Mouse (Mus musculus) heart, embryonic 14.5 days (tissue): ENCODE results near the gene Lmbr1. TPM values are rescaled to one million over a fixed set of nuclear protein-coding genes. Genes with fewer than 3 reads are reported as not detected.
A peak's percentile ranks its signal among the peaks of the same experiment; 100 is the strongest.

Experiments
- ATAC-seq: fragments of 200-750 bp; cut with Nextera tagmentation; 2 replicates; pipeline ENCODE4 v1.8.0; 2017; ENCODE audit warnings: low read depth, moderate TSS enrichment; ENCODE audit not compliant: insufficient number of reproducible peaks, insufficient read depth, low FRiP score
- H3K27ac ChIP-seq, 2 experiments: fragments of 200-500 bp in 1 of 2; fragments of 300-500 bp in 1 of 2; sonication (generic) in 1 of 2; replicated peaks in 1 of 2; 2 replicates each; pipeline ENCODE4 v1.5.1; 2012 to 2014; ENCODE audit warnings: low read depth in 2 of 2, low read length in 2 of 2, control low read depth in 1 of 2, mild to moderate bottlenecking in 1 of 2, mixed read lengths in 1 of 2; ENCODE audit not compliant: control insufficient read depth in 1 of 2, insufficient read depth in 1 of 2
- H3K27me3 ChIP-seq: fragments of 300-500 bp; sonication (generic); 2 replicates; pipeline ENCODE4 v1.6.1; 2014; ENCODE audit warnings: mild to moderate bottlenecking, low read length, control low read depth; ENCODE audit not compliant: control insufficient read depth, insufficient read depth
- H3K36me3 ChIP-seq: fragments of 300-500 bp; sonication (generic); 2 replicates; pipeline ENCODE4 v1.6.1; 2014; ENCODE audit warnings: mild to moderate bottlenecking, control low read depth, low read length, mixed read lengths; ENCODE audit not compliant: control insufficient read depth, insufficient read depth
- H3K4me1 ChIP-seq, 2 experiments: fragments of 200-500 bp in 1 of 2; fragments of 300-500 bp in 1 of 2; sonication (generic) in 1 of 2; 2 replicates each; pipeline ENCODE4 v1.6.1; 2012 to 2014; ENCODE audit warnings: low read length in 2 of 2, control low read depth in 1 of 2, mixed read lengths in 1 of 2; ENCODE audit not compliant: control insufficient read depth in 2 of 2, insufficient read depth in 2 of 2
- H3K4me2 ChIP-seq: fragments of 300-500 bp; sonication (generic); 2 replicates; pipeline ENCODE4 v1.6.1; 2014; ENCODE audit warnings: mild to moderate bottlenecking, low read length
- H3K4me3 ChIP-seq, 2 experiments: fragments of 200-500 bp in 1 of 2; fragments of 300-500 bp in 1 of 2; sonication (generic) in 1 of 2; 2 replicates each; pipeline ENCODE4 v1.5.1; 2012 to 2014; ENCODE audit warnings: low read length in 2 of 2, mild to moderate bottlenecking in 2 of 2, control low read depth in 1 of 2, low read depth in 1 of 2, moderate library complexity in 1 of 2; ENCODE audit not compliant: control insufficient read depth in 1 of 2, insufficient read depth in 1 of 2
- H3K9ac ChIP-seq: fragments of 300-500 bp; sonication (generic); 2 replicates; pipeline ENCODE4 v1.6.1; 2014; ENCODE audit warnings: mild to moderate bottlenecking, low read length
- H3K9me3 ChIP-seq: fragments of 300-500 bp; sonication (generic); 2 replicates; pipeline ENCODE4 v1.6.1; 2016; ENCODE audit warnings: low read length, control low read depth; ENCODE audit not compliant: control insufficient read depth
- WGBS: fragments of 180-500 bp; shearing (Covaris S2); extraction: QIAGEN DNeasy Blood & Tissue Kit; methylation state at CpG from one replicate; pipeline ENCODE4 v1.1.7; 2014; 5-methylcytosine and 5-hydroxymethylcytosine counted together
- polyA plus RNA-seq: library from polyadenylated mRNA; unstranded; fragments of >200 nt; fragmentation: Nextera tagmentation; extraction: Ambion mirVana; gene quantifications from 2 replicates; pipeline ENCODE4 v1.2.1, GENCODE M21; 2014

The Lmbr1 gene
- polyA plus RNA-seq, 1 experiment from 2014 or later = 21.2 TPM

- no peak for ATAC-seq
- H3K4me2 ChIP-seq = no peak overlapping the region
- no peak overlapping the region for H3K9ac ChIP-seq
- no peaks in the 10 kb centered on the region for H3K9me3 ChIP-seq
- H3K36me3 ChIP-seq = no peaks in the 10 kb centered on the region
- H3K4me3 ChIP-seq = no peak overlapping the region
- no peaks in the 10 kb centered on the region for H3K4me1 ChIP-seq
- no peak overlapping the region for H3K27ac ChIP-seq
- 33% methylated on average over 4 of the region's 4 CpGs for WGBS
- H3K27me3 ChIP-seq = no peaks in the 10 kb centered on the region
Observed at GRCm38 (mm10) chr5:29211980-29212555, 166.1 kb downstream of the Lmbr1 start.

DNA sequence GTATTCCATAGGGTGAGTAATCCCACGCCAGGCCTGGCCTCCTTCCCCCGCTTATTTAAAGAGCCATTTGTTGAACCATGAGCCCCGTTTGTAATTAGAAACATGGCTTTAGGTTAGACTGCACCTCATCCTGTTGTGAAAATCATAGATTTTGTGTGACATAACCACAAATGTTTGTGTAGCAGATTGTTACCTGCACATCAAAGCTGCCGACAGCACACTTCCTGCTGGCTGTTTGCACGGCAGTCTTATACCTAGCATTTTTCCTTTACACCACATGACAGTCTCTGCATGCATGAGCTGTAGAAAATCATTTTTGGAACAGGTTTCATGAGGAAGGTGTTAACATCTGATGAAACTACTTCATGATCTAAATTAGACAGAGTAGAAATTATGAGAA, 172.5 kb downstream of the Lmbr1 start:
- Histone ChIP-seq H3K9ac (no peak overlapping the region), H3K4me1 (no peaks in the 10 kb centered on the region), H3K27ac (no peak overlapping the region), H3K27me3 (no peaks in the 10 kb centered on the region), H3K4me2 (no peak overlapping the region), H3K4me3 (no peak overlapping the region), H3K36me3 (no peaks in the 10 kb centered on the region), H3K9me3 (no peaks in the 10 kb centered on the region)
- ATAC-seq = no peak
- WGBS = 80% methylated on average over 5 of the region's 5 CpGs

- Histone ChIP-seq H3K4me2 (no peak overlapping the region), H3K9ac (no peak overlapping the region), H3K27me3 (no peaks in the 10 kb centered on the region), H3K36me3 (no peaks in the 10 kb centered on the region), H3K9me3 (no peaks in the 10 kb centered on the region), H3K4me3 (no peak overlapping the region), H3K27ac (no peak overlapping the region), H3K4me1 (0 out of 4 replicates have a peak, but pooled peaks cover 0 to 7% of the 10 kb centered on the region in 2 experiments)
- no peak for ATAC-seq
- 55% methylated on average over 3 of the region's 3 CpGs for WGBS
Observed at GRCm38 (mm10) chr5:29199868-29200267, 178.3 kb downstream of the Lmbr1 start.

DNA sequence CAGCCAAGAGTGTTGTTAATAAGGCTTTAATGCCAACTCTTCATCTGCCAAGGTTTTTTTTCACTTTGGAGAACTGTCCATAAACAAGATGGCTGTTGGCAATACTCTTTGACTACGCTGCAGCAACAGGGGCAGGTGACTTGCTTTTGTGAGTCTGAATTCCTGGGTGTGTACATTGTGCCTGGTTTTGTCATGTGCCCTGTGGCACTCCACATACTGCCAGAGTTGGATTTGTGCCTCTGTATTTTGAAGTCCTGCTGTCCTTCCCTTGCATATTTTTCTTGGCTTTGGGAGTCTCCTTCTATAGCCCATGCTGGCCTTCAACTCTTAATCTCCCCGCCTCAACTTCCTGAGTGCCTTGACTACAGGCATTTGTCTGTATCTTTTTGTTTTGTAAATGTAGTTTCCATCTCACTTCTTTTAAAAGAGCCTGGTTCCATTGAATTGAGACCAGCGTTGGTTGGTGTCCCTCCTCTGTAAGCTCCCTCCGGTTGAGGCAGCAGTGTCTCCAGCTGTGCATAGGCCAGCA, 179.2 kb downstream of the Lmbr1 start:
- no peaks in the 10 kb centered on the region for H3K36me3 ChIP-seq
- no peak overlapping the region for H3K27ac ChIP-seq
- no peaks in the 10 kb centered on the region for H3K27me3 ChIP-seq
- no peak overlapping the region for H3K9ac ChIP-seq
- H3K4me3 ChIP-seq = no peak overlapping the region
- H3K4me1 ChIP-seq = 0 out of 4 replicates have a peak, but pooled peaks cover 0 to 7% of the 10 kb centered on the region in 2 experiments
- no peak overlapping the region for H3K4me2 ChIP-seq
- H3K9me3 ChIP-seq = no peaks in the 10 kb centered on the region
- ATAC-seq = no peak
- WGBS = 66% methylated on average over 4 of the region's 4 CpGs

- Histone ChIP-seq H3K27me3 (no peaks in the 10 kb centered on the region), H3K4me2 (no peak overlapping the region), H3K9ac (no peak overlapping the region), H3K9me3 (no peaks in the 10 kb centered on the region), H3K36me3 (no peaks in the 10 kb centered on the region), H3K27ac (no peak overlapping the region), H3K4me3 (no peak overlapping the region), H3K4me1 (0 out of 4 replicates have a peak, but pooled peaks cover 0 to 7% of the 10 kb centered on the region in 2 experiments)
- WGBS = 85% methylated on average over 4 of the region's 4 CpGs
- ATAC-seq = no peak
Observed at GRCm38 (mm10) chr5:29197187-29197586, 181.0 kb downstream of the Lmbr1 start.

DNA sequence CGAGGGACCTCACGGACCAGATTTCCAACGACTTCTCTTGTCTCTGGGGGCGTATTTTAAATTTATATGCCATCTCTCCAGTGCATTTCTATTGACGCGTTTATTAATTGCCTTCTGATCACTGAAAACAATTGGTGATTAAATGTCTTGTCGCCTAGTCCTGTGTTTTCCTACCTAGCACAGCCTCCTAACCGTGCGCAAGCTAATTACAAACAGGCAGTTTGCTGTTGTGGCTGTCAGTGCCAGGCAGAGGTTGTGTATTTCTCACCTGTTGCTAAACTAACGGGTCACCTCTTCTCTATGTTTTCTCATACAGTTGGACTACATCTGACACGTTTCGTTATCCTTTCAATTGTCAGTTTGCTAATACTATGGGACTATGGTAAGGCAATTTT, 181.9 kb downstream of the Lmbr1 start:
- Histone ChIP-seq H3K27ac (no peak overlapping the region), H3K9ac (peak overlapping the region; percentile 73), H3K4me2 (peak overlapping the region; percentile 81), H3K36me3 (no peaks in the 10 kb centered on the region), H3K27me3 (no peaks in the 10 kb centered on the region), H3K4me3 (peak overlapping the region; percentile 56 to 64), H3K4me1 (0 out of 4 replicates have a peak, but pooled peaks cover 0 to 7% of the 10 kb centered on the region in 2 experiments), H3K9me3 (no peaks in the 10 kb centered on the region)
- ATAC-seq = no peak
- WGBS = 13% methylated on average over 12 of the region's 12 CpGs

GRCm38 (mm10) chr5:29195570-29196263, 182.5 kb downstream of the Lmbr1 start, which contains the start of gene Rnf32:
Rnf32 (plus strand) TSS chr5:29195992.
- peak; percentile 95 for ATAC-seq
- Histone ChIP-seq H3K4me2 (peak within 1 kb of the TSS; percentile 81), H3K4me1 (0 out of 4 replicates have a peak, but pooled peaks cover 0 to 7% of the 10 kb centered on the region in 2 experiments), H3K4me3 (peak within 1 kb of the TSS; percentile 56 to 64), H3K36me3 (no peaks in the 10 kb centered on the region), H3K27ac (no peak within 1 kb of the TSS), H3K27me3 (no peaks in the 10 kb centered on the region), H3K9me3 (no peaks in the 10 kb centered on the region), H3K9ac (peak within 1 kb of the TSS; percentile 73)
- 1% methylated on average over 66 of the region's 70 CpGs for WGBS
